Mouse (Mus musculus): ENCODE data around the gene Car14. TPM values are rescaled to one million over a fixed set of nuclear protein-coding genes. Genes with fewer than 3 reads are reported as not detected.
A peak's percentile ranks its signal among the peaks of the same experiment; 100 is the strongest.
"Not testable (repeated sequence)": the region's sequence is repeated elsewhere in the genome, so short reads cannot be mapped to it uniquely, and the experiment has no call there.

Gene Car14
- total RNA-seq (2021): 20.1 and 20.3 TPM in 2 replicates
- long read RNA-seq, experiment 1, partial matches to known transcripts: 0 of 25 reads
- long read RNA-seq, experiment 1, other reads (novel, unspliced or antisense): 22 of 25 reads
- long read RNA-seq, experiment 2, partial matches to known transcripts: 1 of 24 reads
- long read RNA-seq, experiment 2, other reads (novel, unspliced or antisense): 23 of 24 reads

DNA sequence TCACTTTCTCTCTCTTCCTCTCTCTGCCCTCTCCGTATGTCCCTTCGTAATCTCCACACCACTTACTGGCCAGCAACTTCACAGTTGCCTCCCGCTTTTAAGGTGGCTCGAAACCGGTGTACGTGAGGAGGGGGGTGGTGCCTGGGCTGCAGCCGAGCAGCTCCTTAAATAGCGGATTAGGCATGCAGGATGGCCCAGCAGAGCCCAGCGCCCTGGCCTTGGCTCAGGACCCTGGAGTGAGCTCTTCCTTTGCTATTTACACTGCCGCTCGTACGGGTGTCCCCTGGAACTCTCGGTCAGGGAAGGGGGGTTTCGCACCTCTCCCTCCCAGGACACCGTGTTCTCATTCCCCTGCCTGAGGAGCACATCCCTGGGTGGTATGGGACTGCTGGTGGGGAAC, at the start of gene Car14:
Car14 (minus strand) TSS at position 124 of the 400 bp plus-strand sequence.
- no peak for DNase-seq

- no peak for DNase-seq
Observed at GRCm38 (mm10) chr3:95953522-95953921, 49.0 kb upstream of the Car14 start.

- DNase-seq: no peak
Observed at GRCm38 (mm10) chr3:95953023-95953422, 48.5 kb upstream of the Car14 start.

DNA sequence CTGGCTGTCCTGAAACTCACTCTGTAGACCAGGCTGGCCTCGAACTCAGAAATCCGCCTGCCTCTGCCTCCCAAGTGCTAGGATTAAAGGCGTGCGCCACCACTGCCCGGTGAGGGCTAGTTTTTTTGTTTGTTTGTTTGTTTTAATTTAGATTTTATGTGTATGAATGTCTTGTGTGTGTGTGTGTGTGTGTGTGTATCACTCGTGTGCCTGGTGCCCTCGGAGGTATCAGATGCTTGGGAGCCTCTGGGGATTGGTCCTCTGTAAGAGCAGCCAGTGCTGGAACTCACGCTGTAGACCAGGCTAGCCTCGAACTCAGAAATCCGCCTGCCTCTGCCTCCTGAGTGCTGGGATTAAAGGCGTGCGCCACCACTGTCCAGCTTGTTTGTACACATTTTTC, 47.1 kb upstream of the Car14 start:
- DNase-seq: not testable (repeated sequence)

DNA sequence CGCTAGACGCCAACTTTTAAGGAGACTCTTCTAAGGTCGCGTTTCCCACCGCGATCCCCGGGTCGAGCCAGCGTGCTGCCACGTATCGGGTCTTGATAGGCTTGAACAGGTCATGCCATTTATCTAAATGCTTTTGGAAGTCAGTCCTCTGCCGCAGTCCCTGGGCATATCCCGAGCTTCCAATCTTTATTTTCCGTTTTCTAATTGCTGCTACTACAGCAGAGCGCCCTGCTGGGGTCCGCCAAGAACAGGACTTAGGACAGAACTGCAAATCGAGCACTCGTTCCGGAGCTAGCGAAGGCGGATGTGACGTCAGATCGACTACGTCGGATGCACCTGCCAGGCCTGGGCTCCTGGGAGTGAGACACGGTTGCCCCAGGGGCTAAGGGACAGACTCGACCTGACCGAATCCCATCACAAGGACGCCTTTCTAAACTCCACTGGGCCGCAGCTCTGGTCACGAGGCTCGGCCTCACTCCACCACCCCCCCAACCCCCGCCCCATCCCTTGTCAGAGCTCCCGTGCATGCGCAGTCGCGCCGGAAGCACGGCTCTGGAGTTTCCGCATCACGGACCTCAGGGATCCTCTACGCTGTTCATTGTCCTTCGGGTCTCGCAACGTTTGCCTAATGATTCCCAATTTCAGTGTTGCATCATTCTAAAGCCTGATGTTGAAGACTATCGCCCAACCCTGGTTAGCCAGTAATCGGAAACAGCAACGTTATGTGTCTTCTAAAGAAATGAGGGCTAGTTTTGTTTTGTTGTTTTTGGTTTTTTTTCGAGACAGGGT, 46.5 kb upstream of the Car14 start:
- peak; percentile 95 for DNase-seq

GRCm38 (mm10) chr3:95948325-95948724, 43.8 kb upstream of the Car14 start:
- DNase-seq: no peak

DNA sequence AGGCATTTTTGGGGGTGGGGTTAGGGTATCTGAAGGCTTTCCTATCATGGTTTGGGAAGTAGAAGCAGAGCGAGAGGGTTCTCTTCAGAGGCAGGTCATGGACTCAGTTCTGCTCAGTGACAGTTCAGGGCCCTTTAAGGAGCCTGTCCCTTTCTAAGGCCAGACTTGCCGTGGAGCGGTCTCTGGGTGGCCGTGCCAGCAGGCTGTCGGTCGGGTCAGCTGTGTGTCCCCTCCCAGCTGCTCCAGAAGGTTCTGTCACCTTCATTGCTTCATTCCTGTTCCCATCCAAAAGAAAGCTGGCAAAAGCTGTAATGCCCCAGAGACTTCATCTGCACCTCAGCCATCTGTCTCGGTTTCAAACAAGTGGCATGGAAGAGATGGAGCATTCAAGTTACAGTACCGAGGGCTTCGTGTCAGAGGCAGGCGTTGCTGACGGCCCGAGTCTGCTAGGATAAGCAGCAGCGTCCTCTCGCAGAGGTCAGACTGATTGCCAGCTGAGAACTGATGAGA, 41.3 kb upstream of the Car14 start:
- DNase-seq: peak; percentile 48

DNA sequence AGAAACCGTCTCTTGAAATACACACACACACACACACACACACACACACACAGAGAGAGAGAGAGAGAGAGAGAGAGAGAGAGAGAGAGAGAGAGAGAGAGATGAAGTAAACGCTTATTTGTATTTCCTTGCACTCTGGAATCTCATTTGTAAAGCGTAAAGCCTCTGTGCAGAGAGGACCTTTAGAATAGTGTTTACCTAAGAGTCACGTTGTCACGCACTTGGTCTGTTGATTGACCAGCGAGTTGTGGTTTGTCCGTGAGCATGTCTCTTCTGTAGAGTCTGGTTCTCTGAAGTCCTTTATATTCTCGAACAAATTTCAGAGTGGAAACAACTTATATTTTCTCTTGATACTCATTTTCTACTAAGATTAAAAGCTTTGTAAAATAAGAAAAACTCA, 40.3 kb upstream of the Car14 start:
- DNase-seq: no peak

DNA sequence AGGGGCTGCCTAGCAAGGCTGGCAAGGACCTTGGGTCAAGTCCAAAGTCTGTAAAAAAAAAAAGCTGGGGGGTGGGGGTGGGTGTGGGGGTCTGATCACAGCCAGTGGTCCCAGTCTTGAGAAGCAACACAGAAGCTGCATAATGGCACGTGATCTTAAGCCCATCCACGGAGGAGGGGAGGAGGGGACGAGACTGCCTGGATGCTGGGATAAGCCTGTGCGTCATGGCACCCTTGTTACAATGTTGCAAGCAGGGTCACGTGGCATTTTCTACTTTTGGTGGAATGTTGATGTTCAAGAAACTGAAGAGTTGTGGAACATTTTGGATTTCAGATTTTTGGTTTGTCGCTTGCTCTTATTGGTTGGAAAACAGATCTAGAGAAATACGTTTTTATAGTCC, 38.7 kb upstream of the Car14 start:
- DNase-seq: no peak

- no peak for DNase-seq
Observed at GRCm38 (mm10) chr3:95942749-95943148, 38.3 kb upstream of the Car14 start.

- DNase-seq: peak; percentile 52
Observed at GRCm38 (mm10) chr3:95938835-95939234, 34.3 kb upstream of the Car14 start.

GRCm38 (mm10) chr3:95938217-95938616, 33.7 kb upstream of the Car14 start:
- DNase-seq: peak; percentile 54

DNA sequence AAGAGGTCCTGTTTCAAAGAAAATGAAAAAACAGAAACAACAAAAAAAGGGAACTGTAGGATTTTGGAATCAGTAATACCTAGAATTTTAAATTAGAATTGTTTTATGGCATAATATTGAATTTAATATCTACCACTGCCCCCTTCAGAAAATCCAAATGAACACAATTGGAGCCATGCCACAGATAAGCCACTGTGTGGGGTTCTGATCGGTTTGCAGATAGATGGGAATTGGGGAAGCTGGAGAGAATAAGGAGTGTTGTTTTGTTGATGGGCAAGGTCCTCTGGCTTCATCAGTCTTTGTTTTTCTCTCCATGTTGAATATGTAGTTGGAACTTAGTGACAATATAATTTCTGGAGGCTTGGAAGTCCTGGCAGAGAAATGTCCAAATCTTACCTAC, 30.0 kb upstream of the Car14 start:
- DNase-seq: no peak

DNA sequence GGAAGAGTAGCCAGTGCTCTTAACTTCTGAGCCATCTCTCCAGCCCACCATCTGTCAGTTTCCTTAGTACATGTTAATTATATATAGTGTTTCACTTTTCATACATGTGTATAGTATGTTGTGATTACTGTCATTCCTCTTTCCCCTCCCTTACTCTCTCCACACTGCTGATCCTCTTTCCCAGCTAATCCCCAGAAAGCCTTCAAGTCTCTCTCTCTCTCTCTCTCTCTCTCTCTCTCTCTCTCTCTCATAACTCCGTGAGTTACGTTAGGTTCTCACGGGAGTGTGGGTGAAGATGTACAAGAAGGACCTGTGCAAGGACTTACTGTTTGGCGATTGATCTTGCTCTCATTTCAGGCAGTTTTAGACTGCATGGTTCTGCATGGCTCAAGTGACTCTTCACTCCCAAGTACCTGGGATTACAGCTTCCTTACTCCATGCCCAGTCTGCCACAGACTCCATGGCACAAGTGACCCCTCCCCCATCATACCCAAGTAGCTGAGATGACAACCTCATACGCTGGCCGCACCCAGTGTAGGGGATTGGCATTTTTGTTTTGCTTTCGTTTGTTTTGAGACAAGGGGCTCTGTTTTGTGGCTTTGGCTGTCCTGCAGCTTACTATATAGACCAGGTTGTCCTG, 28.7 kb upstream of the Car14 start:
- DNase-seq: no peak

DNA sequence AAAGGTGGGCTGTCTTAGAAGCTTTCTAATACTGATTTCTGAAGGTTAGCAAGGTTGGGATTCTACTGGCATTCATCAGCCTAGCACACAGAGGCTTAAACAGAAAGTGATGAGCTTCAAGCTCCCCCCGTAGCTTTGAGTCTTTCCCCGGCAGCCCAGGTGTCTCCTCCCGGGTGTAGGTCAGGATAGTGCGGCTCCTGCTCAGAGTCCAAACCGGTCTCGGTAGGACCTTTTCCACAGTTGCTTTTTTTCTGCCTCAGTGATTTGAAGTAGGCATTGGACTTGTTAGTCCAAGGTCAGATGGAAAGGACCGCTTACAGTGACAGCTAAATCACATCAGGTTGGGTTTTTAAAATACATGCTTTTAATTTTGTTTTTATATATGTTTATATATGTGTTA, 28.1 kb upstream of the Car14 start:
- DNase-seq: no peak

DNA sequence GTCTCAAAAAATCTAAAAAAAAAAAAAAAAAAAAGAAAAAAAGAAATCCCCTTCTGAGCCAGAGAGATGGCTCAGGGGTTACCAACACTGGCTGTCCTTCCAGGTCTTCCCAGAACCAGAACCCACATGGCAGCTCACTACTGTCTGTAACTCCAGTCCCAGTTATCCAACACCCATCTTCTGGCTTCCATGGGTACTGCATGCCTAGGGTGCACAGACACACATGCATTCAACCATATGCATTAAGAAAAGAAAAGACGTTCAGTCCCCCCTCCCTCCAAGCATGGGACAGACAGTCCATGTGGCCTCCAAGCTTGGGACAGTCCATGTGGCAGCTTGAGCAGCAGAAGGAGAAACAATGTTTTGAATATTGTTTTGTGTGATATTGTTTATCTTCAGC, 27.7 kb upstream of the Car14 start:
- DNase-seq: no peak

GRCm38 (mm10) chr3:95931471-95931870, 27.0 kb upstream of the Car14 start:
- no peak for DNase-seq

DNA sequence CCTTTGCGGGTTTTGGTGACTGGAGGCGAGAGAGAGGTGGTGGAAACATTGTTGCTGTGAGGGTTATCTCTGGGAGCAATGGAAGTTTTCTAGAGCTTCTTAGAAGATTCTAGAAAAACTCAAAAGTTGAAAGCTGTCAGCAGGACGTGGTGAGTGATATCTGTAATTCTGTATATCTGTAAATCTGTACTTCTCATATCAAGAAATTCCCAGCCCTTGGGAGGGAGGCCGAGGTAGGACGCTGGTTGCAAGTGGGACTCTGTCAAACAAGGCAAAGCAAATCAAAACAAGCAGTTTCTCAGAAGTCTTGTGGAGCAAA, 25.9 kb upstream of the Car14 start:
- no peak for DNase-seq

DNA sequence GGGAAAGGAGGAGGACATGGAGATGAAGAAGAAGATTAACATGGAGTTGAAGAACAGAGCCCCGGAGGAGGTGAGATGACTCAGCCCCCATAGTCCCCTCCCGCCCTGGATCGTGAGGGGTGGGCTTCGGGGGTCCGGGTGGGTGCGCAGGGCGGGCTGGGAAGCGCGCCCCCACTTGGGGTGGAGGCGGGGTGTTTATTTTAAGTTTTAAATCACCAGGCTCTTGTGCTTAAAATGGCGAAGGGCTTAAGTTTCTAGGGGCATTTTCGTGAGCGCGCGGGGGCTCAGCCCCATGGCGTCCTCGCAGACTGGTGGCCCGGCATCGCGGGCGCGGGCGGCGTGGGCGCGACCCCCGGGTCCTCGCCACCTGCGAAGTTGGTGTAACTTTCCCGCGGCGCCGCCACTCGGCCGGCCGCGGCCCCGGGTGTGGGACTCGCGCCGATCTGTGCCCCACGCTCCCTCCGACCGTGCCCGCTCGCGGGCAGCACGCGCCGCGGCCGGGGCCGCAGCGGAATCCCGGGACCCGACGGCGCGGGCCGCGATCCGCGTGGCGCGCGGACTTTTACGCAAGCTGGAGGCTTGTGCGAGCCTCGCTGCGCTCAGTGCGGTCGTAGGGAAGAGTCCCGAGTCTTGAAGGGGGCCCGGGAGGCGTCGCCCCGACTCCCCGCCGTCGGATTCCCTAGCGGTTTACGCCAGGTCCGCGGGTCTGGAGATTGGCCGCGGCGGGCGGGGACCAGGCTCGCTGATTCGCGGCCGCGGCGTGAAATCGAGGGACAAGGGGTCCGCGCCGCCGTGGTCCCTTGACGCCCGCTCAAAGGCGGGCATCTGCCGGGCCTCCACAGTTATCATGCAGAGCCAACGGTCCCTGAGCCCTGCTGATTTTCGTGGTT, 25.3 kb upstream of the Car14 start:
- DNase-seq: peak; percentile 84

- peak; percentile 98 for DNase-seq
Observed at GRCm38 (mm10) chr3:95928658-95929503, 24.4 kb upstream of the Car14 start, which contains the start of gene Anp32e. Gene Anp32e (plus strand): TSS chr3:95929246.

- DNase-seq: no peak
Observed at GRCm38 (mm10) chr3:95928261-95928657, 23.8 kb upstream of the Car14 start.

All from adrenal gland, postnatal 14 days (tissue).